Mouse (Mus musculus): ENCODE measurements around the gene Mtmr10. TPM values are rescaled to one million over a fixed set of nuclear protein-coding genes. Genes with fewer than 3 reads are reported as not detected.
A peak's percentile ranks its signal among the peaks of the same experiment; 100 is the strongest.

Mtmr10 gene
- total RNA-seq, 2 experiments from 2014 or later = 13.1 to 15.0 TPM

DNA sequence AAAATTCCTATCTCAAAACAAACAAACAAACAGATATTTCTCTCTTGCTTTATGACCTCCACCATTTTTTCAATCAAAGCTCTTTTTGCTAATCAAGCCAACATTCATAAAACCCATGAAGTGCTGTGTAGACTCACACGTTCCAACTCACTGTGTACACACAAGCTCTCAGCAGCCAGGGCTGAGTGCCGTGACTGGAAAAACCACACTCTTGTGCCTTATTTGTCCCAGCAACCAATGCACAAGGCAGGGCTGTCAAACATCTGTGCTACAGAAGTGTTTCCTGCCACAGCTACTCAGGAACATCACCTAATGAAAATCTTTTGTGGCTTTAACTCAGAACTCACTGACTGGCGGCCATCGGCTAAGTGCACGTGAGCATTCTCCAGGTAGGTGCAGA, 78.4 kb downstream of the Mtmr10 start:
- intact Hi-C loops (cut with DNase I) = no loop called here
- no peak for DNase-seq

DNA sequence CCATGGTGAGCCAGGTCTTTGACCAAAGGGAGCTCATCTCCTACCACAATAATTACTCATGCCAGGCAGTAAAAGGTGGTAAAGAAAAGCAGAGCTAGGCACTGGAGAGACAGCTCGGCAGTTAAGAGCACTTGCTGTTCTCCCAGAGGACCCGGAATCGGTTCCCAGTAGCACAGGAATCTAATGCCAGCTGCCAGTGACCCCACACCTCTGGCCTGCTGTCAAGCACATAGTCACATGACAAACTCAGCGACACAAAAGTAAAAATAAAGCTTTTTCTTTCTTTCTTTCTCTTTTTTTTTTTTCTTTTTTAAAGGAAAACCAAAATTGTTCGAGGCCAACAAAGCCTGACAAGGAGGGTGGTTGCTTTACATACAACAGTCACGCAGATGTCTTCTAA, 82.4 kb downstream of the Mtmr10 start:
- DNase-seq = no peak
- intact Hi-C loops (cut with DNase I) = no loop called here

DNA sequence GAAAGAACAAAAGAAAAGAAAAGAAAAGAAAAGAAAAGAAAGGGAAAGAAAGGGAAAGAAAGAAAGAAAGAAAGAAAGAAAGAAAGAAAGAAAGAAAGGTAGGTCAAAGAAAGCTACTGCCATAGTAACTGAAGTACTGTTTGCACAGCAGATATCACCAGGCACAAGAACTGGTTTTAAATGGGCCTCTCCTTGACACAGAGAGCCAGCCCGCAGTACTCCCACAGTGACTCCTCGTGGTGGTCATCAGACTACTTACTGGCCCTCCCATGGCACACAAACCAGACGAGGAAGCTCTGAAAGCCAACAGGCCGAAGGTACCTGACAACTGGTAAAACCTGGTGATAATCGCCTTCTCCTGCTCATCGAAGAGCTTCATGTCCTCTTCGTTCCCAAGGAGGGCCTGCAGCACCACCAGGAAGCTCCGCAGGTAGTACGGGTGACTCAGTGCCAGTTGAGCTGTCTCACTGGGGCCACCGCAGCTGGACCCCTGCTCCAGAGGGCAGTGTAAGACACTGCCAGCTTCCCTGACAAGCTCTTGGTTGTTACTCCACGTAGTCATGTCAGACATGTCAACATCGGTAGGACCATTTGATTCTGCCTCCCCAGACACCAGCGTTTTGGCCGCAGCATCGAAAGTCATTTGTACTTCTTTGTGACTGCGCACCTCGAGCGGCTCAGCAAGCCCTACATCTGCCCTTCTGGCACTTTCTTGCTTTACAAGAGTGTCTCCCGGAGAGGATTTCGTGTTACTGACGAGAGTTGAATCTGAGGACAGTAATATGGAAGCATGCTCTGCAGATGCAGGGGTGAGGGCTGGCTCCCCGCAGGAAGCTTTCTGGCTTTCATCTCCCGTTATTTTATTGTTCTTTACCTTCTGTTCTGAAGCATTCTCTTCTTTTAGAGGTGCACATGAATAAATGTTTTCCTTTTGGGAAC, 84.8 kb downstream of the Mtmr10 start:
- DNase-seq = no peak
- intact Hi-C loops (cut with DNase I) = no loop called here

- intact Hi-C loops (cut with DNase I) = no loop called here
- DNase-seq = no peak
Observed at GRCm38 (mm10) chr7:64373147-64373829, 85.8 kb downstream of the Mtmr10 start.

DNA sequence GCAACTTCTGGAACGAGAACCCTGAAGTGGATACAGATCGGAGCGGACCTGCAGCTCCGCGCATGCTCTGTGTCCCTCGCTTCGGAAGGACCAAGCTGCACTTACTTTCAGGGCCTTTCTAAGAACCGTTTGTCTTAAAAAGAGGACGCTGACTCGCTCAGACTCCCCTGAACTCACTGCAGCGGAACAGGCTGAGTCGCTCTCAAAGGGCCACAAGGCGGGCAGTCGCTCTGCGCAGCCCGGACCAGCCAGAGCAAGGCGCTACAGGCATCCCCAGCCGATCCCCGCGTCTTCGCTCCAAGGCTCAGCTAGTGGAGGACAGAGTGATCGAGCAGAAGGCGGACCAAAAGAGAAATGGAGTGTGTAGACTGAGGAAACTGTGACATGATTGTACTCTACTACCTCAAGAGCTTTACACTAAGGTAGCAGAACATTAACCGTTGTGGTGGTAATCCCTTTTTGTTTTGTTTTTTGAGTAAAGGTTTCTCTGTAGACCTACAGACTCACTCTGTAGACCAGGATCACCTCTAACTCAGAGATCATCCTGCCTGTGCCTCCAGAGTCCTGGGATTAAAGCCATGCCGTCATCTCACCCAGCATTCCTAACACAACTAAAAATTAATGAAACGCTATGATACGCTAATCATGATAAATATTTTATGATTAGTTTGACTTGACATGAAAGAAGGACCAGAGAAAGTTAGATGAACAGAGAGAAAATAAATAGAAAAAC, 86.5 kb downstream of the Mtmr10 start, which contains the start of gene Fan1:
Fan1 (minus strand) TSS at position 266 of the 733 bp plus-strand sequence.
- intact Hi-C loops (cut with DNase I) = no loop called here

More for the DNA sequence above, 86.5 kb downstream of the Mtmr10 start, which contains the start of gene Fan1:
- DNase-seq = peak; percentile 88 to 91

Small RNA genes lying within 50 kb of the gene (microRNA-seq; reads per million reads assigned to microRNA genes)
- gene Mir6416 = 0 reads per million in 2 experiments

Other genes starting within 250 kb of the Mtmr10 start
- gene Trpm1, start 133.8 kb upstream of the Mtmr10 start, total RNA-seq (2021) = under 1 TPM in 1 of 2 experiments, not detected in 1; 0.33 TPM
- gene Fan1, start 86.4 kb downstream of the Mtmr10 start, total RNA-seq (2021) = 1 to 10 TPM; 6.7 to 7.7 TPM
- gene Mphosph10, start 104.6 kb downstream of the Mtmr10 start, total RNA-seq (2021) = 10 to 100 TPM; 10.3 to 11.7 TPM
- gene Mcee, start 105.0 kb downstream of the Mtmr10 start, total RNA-seq (2021) = 100 to 1,000 TPM; 157 to 162 TPM
- gene Apba2, start 214.1 kb downstream of the Mtmr10 start, total RNA-seq (2021) = 1 to 10 TPM in 1 of 2 experiments, under 1 TPM in 1; 0.83 to 1.0 TPM